Mouse (Mus musculus) olfactory bulb, adult 2 months (tissue): ENCODE results near the gene Bysl.

Experiments
- CTCF ChIP-seq: fragments of 200-500 bp; IDR thresholded peaks from 2 replicates; pipeline ENCODE4 v1.5.1; 2012; ENCODE audit warnings: low read depth, mild to moderate bottlenecking, low read length, moderate library complexity; ENCODE audit not compliant: insufficient read depth
- POLR2A ChIP-seq: fragments of 200-500 bp; IDR thresholded peaks from 2 replicates; pipeline ENCODE4 v1.6.1; 2012; ENCODE audit warnings: mild to moderate bottlenecking, low read depth, low read length, moderate library complexity; ENCODE audit not compliant: insufficient read depth

DNA sequence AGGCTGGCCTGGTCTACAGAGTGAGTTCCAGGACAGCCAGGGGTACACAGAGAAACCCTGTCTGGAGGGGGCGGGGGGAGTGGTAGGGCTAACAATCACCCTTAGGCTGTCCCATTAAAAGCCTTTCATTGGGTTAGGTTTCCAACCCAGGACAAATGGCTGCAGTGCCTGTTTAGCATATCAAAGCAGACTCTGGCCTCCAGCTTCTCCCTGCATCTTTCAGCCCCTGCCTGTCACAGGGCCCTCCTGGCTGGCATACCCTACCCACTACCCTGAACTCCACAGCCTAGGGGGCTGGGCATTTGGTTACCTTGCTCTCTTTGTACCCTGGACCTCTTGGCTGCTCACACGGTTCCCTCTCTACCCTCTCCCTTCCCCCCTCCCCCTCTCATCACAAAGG lies 45.2 kb downstream of the Bysl start:
- TF ChIP-seq POLR2A, result no peak
- no peak for TF ChIP-seq CTCF
